Mouse (Mus musculus) layer of hippocampus, postnatal 14 days (tissue): ENCODE measurements around the gene Sema3b. TPM values are rescaled to one million over a fixed set of nuclear protein-coding genes. Genes with fewer than 3 reads are reported as not detected.

Source experiments
- DNase-seq, 2 experiments: peaks; one replicate each; pipeline ENCODE4 v3.0.0; 2021 to 2022; ENCODE audit warnings: low spot score in 2 of 2, mixed read lengths in 1 of 2
- long read RNA-seq, 2 experiments: library from polyadenylated mRNA; stranded (forward); transcript quantifications; one replicate each; pipeline ENCODE4 v2.0.0; 2021
- total RNA-seq, 2 experiments: library from RNA; stranded (reverse); gene quantifications; 2 replicates each; pipeline ENCODE4 v1.2.3; 2021

Sema3b gene
- 1 to 10 TPM; 2.0 to 4.9 TPM for total RNA-seq
- long read RNA-seq, experiment 1, partial matches to known transcripts, result 4 of 4 reads
- long read RNA-seq, experiment 1, other reads (novel, unspliced or antisense), result 0 of 4 reads
- long read RNA-seq, experiment 2, partial matches to known transcripts, result 4 of 8 reads
- long read RNA-seq, experiment 2, other reads (novel, unspliced or antisense), result 3 of 8 reads

GRCm38 (mm10) chr9:107608741-107609432 lies at the start of gene Sema3b:
Gene Sema3b (minus strand): TSS chr9:107609229.
- DNase-seq, result no peak

GRCm38 (mm10) chr9:107658096-107658495 lies 49.1 kb upstream of the Sema3b start:
- DNase-seq, result no peak

GRCm38 (mm10) chr9:107657144-107657543 lies 48.1 kb upstream of the Sema3b start:
- DNase-seq, result no peak

- no peak for DNase-seq
Observed at GRCm38 (mm10) chr9:107654585-107654984, 45.6 kb upstream of the Sema3b start.

GRCm38 (mm10) chr9:107653474-107653873 lies 44.4 kb upstream of the Sema3b start:
- DNase-seq, result no peak

- no peak for DNase-seq
Observed at GRCm38 (mm10) chr9:107650708-107651481, 41.9 kb upstream of the Sema3b start.

- no peak for DNase-seq
Observed at GRCm38 (mm10) chr9:107650225-107650624, 41.2 kb upstream of the Sema3b start.

- DNase-seq, result no peak
Observed at GRCm38 (mm10) chr9:107648767-107649166, 39.7 kb upstream of the Sema3b start.

GRCm38 (mm10) chr9:107646975-107647374 lies 37.9 kb upstream of the Sema3b start:
- DNase-seq, result no peak

- peak; percentile 70 to 84 for DNase-seq
Observed at GRCm38 (mm10) chr9:107645577-107645976, 36.5 kb upstream of the Sema3b start.

- DNase-seq, result no peak
Observed at GRCm38 (mm10) chr9:107645153-107645510, 36.1 kb upstream of the Sema3b start.

GRCm38 (mm10) chr9:107644495-107645152 lies 35.6 kb upstream of the Sema3b start:
- peak; percentile 90 for DNase-seq

GRCm38 (mm10) chr9:107643544-107644214 lies 34.6 kb upstream of the Sema3b start:
- no peak for DNase-seq

- no peak for DNase-seq
Observed at GRCm38 (mm10) chr9:107641666-107642065, 32.6 kb upstream of the Sema3b start.

- DNase-seq, result no peak
Observed at GRCm38 (mm10) chr9:107640257-107640772, 31.3 kb upstream of the Sema3b start.

- DNase-seq, result no peak
Observed at GRCm38 (mm10) chr9:107637070-107637469, 28.0 kb upstream of the Sema3b start.

GRCm38 (mm10) chr9:107635279-107636028 lies 26.4 kb upstream of the Sema3b start, which contains the start of gene Gnai2:
Gene Gnai2 (minus strand): TSS chr9:107635367.
- peak; percentile 90 to 94 for DNase-seq

- no peak for DNase-seq
Observed at GRCm38 (mm10) chr9:107634406-107635278, 25.6 kb upstream of the Sema3b start.
